Mouse (Mus musculus) gastrocnemius, adult 18-20 months (tissue): Measurements from ENCODE around the gene Esrrg. TPM values are rescaled to one million over a fixed set of nuclear protein-coding genes. Genes with fewer than 3 reads are reported as not detected.
A peak's percentile ranks its signal among the peaks of the same experiment; 100 is the strongest.

Experiments used
- DNase-seq: peaks from one replicate; pipeline ENCODE4 v3.0.0; 2021; ENCODE audit warnings: low spot score
- total RNA-seq, 2 experiments: library from RNA; stranded (reverse); gene quantifications; 2 replicates each; pipeline ENCODE4 v1.2.3; 2021

Gene Esrrg
- total RNA-seq, 2 experiments from 2014 or later: 19.7 to 34.8 TPM

GRCm38 (mm10) chr1:187706046-187706445 lies 97.5 kb downstream of the Esrrg start:
- no peak for DNase-seq

GRCm38 (mm10) chr1:187707176-187707575 lies 98.6 kb downstream of the Esrrg start:
- DNase-seq: no peak

- DNase-seq: no peak
These were observed 101.9 kb downstream of the Esrrg start for GRCm38 (mm10) chr1:187710434-187710948.

- no peak for DNase-seq
These were observed 112.4 kb downstream of the Esrrg start for GRCm38 (mm10) chr1:187721035-187721434.

GRCm38 (mm10) chr1:187722016-187722415 lies 113.4 kb downstream of the Esrrg start:
- DNase-seq: no peak

GRCm38 (mm10) chr1:187724651-187725050 lies 116.1 kb downstream of the Esrrg start:
- DNase-seq: no peak

GRCm38 (mm10) chr1:187725351-187725750 lies 116.8 kb downstream of the Esrrg start:
- no peak for DNase-seq

GRCm38 (mm10) chr1:187731171-187731570 lies 122.6 kb downstream of the Esrrg start:
- DNase-seq: no peak

GRCm38 (mm10) chr1:187736507-187736906 lies 127.9 kb downstream of the Esrrg start:
- DNase-seq: no peak

GRCm38 (mm10) chr1:187737296-187737695 lies 128.7 kb downstream of the Esrrg start:
- no peak for DNase-seq

GRCm38 (mm10) chr1:187740531-187740930 lies 131.9 kb downstream of the Esrrg start:
- DNase-seq: peak; percentile 17

- no peak for DNase-seq
These were observed 132.7 kb downstream of the Esrrg start for GRCm38 (mm10) chr1:187741306-187741705.

GRCm38 (mm10) chr1:187742071-187742470 lies 133.5 kb downstream of the Esrrg start:
- DNase-seq: no peak

- DNase-seq: no peak
These were observed 140.7 kb downstream of the Esrrg start for GRCm38 (mm10) chr1:187749294-187749693.

GRCm38 (mm10) chr1:187749931-187750330 lies 141.3 kb downstream of the Esrrg start:
- DNase-seq: no peak

- DNase-seq: no peak
These were observed 146.9 kb downstream of the Esrrg start for GRCm38 (mm10) chr1:187755528-187755927.

GRCm38 (mm10) chr1:187757981-187758380 lies 149.4 kb downstream of the Esrrg start:
- DNase-seq: no peak

GRCm38 (mm10) chr1:187758546-187758945 lies 150.0 kb downstream of the Esrrg start:
- DNase-seq: no peak

GRCm38 (mm10) chr1:187759536-187759935 lies 150.9 kb downstream of the Esrrg start:
- no peak for DNase-seq

GRCm38 (mm10) chr1:187762641-187763450 lies 154.3 kb downstream of the Esrrg start:
- DNase-seq: no peak

- no peak for DNase-seq
These were observed 154.8 kb downstream of the Esrrg start for GRCm38 (mm10) chr1:187763451-187763755.

- no peak for DNase-seq
These were observed 155.2 kb downstream of the Esrrg start for GRCm38 (mm10) chr1:187763821-187764220.

GRCm38 (mm10) chr1:187765577-187765976 lies 157.0 kb downstream of the Esrrg start:
- no peak for DNase-seq
